Mouse (Mus musculus): ENCODE results near the gene Gm28551. TPM values are rescaled to one million over a fixed set of nuclear protein-coding genes. Genes with fewer than 3 reads are reported as not detected.
A peak's percentile ranks its signal among the peaks of the same experiment; 100 is the strongest.

Gene Gm28551
- polyA plus RNA-seq, 2 experiments = 0.47 to 1.1 TPM

DNA sequence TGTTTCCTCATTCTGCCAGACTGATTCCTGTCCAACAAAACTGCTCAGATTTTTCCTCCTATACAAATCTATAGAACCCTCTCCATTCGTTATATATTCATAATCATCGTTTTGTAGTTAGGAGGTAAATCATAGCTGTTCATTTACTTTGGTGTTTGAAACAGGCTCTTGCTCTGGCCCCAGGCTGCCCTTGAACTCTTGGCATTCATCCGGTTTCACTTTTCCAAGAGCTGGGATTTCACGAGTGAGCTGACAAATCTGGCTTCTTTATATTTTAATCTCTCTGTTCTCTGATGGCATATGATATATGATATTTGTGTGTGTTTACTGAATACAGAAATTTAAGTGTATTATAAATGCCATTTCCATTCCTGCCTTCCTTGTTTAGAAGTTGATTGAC is 52.0 kb downstream of the Gm28551 start:
- Histone ChIP-seq H3K9me3 (ENCODE audit: control insufficient read depth, low read length) (no peaks in the 10 kb centered on the region), H3K4me3 (replicated peaks; ENCODE audit: low read length) (no peak overlapping the region), H3K27ac (replicated peaks; ENCODE audit: low read depth, low read length) (no peak overlapping the region), H3K9ac (ENCODE audit: low read depth, low read length, severe bottlenecking) (no peak overlapping the region), H3K4me2 (replicated peaks; ENCODE audit: low read depth, low read length, severe bottlenecking) (no peak overlapping the region), H3K27me3 (ENCODE audit: control insufficient read depth, insufficient read depth, low read length) (no peaks in the 10 kb centered on the region), H3K4me1 (ENCODE audit: control insufficient read depth, insufficient read depth, low read length) (no peaks in the 10 kb centered on the region), H3K36me3 (ENCODE audit: control insufficient read depth, insufficient read depth, low read length) (peaks cover 7% of the 10 kb centered on the region; the same call in 1 of the 2 replicates)
- no peak for TF ChIP-seq POLR2A (IDR thresholded peaks at IDR 0.05; ENCODE audit: borderline replicate concordance, extremely low read depth, insufficient read depth, insufficient read length)
- ATAC-seq (ENCODE audit: low FRiP score, low read depth) (no peak), DNase-seq (ENCODE audit: low spot score) (no peak)
- WGBS = 78% methylated on average over 4 of the region's 4 CpGs

DNA sequence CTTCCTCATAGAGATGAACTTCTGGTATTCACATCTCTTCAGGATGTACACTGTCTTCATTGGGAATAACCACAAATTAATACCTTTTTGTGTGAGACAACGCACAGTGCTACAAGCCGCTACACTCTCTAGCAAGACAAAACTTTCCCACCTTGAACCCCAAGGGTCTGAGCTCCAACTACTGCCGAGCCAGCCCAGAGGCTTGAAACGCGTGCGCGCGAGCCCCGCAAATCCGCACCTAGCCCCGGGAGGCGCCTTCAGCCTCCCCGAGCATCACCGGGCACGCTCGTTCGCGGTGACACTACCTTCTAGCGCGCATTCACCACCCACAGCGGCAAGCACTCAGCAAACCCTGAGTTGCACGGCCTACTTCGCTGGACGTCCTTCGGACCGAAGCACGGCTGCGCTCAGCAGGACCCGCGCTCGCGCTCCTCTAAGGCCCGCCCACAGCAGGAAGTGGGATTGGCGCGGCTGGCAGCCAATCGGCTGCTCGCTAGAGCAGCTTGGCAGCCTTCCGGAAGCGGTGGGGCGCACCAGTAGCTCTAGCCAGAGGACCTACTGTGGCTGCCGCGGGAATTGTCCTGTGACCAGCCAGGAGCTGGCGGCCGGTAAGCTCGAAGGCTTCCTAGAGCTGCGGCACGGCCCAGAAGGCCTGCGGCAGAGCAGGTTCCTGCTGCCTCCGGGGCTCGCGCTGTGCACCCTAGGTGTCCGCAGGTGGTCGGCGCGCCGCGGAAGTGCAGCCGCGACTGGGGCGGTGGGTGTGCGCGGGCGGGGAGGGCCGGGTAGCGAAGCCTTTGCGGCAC is 55.7 kb downstream of the Gm28551 start, which contains the start of the genes Pms1, Ormdl1 and Gm28778:
Gene Pms1, minus strand, starts transcription at position 438 of the 803 bp plus-strand sequence.
Gene Ormdl1, plus strand, starts transcription at position 515 of the 803 bp plus-strand sequence.
Gene Gm28778, plus strand, starts transcription at position 531 of the 803 bp plus-strand sequence.
- no peaks in the 10 kb centered on the region for H3K4me1 ChIP-seq (ENCODE audit: control insufficient read depth, insufficient read depth, low read length)
- peak within 1 kb of the TSS; percentile 83 for H3K27ac ChIP-seq (replicated peaks; ENCODE audit: low read depth, low read length)
- DNase-seq (ENCODE audit: low spot score) = peak; percentile 96
- H3K27me3 ChIP-seq (ENCODE audit: control insufficient read depth, insufficient read depth, low read length) = no peaks in the 10 kb centered on the region
- no peaks in the 10 kb centered on the region for H3K9me3 ChIP-seq (ENCODE audit: control insufficient read depth, low read length)
- peak within 1 kb of the TSS; percentile 72 for H3K4me3 ChIP-seq (replicated peaks; ENCODE audit: low read length)
- peaks cover 10% of the 10 kb centered on the region; the same call in 1 of the 2 replicates for H3K36me3 ChIP-seq (ENCODE audit: control insufficient read depth, insufficient read depth, low read length)
- H3K9ac ChIP-seq (ENCODE audit: low read depth, low read length, severe bottlenecking) = peak within 1 kb of the TSS; percentile 81
- peak; percentile 89; the same call in 1 of the 2 replicates for TF ChIP-seq POLR2A (IDR thresholded peaks at IDR 0.05; ENCODE audit: borderline replicate concordance, extremely low read depth, insufficient read depth, insufficient read length)
- ATAC-seq (ENCODE audit: low FRiP score, low read depth) = peak; percentile 100
- H3K4me2 ChIP-seq (replicated peaks; ENCODE audit: low read depth, low read length, severe bottlenecking) = peak within 1 kb of the TSS; percentile 63
- 3% methylated on average over 61 of the region's 66 CpGs for WGBS

GRCm38 (mm10) chr1:53291197-53291596 is 61.3 kb downstream of the Gm28551 start:
- 86% methylated on average over 3 of the region's 3 CpGs for WGBS
- DNase-seq (ENCODE audit: low spot score) (no peak), ATAC-seq (ENCODE audit: low FRiP score, low read depth) (no peak)
- H3K4me2 ChIP-seq (replicated peaks; ENCODE audit: low read depth, low read length, severe bottlenecking) = no peak overlapping the region
- H3K4me1 ChIP-seq (ENCODE audit: control insufficient read depth, insufficient read depth, low read length) = no peaks in the 10 kb centered on the region
- H3K9me3 ChIP-seq (ENCODE audit: control insufficient read depth, low read length) = no peaks in the 10 kb centered on the region
- H3K4me3 ChIP-seq (replicated peaks; ENCODE audit: low read length) = no peak overlapping the region
- no peak for TF ChIP-seq POLR2A (IDR thresholded peaks at IDR 0.05; ENCODE audit: borderline replicate concordance, extremely low read depth, insufficient read depth, insufficient read length)
- H3K27ac ChIP-seq (replicated peaks; ENCODE audit: low read depth, low read length) = no peak overlapping the region
- no peak overlapping the region for H3K9ac ChIP-seq (ENCODE audit: low read depth, low read length, severe bottlenecking)
- no peaks in the 10 kb centered on the region for H3K27me3 ChIP-seq (ENCODE audit: control insufficient read depth, insufficient read depth, low read length)
- H3K36me3 ChIP-seq (ENCODE audit: control insufficient read depth, insufficient read depth, low read length) = peaks cover 5% of the 10 kb centered on the region; the same call in 1 of the 2 replicates

Other genes starting within 250 kb of the Gm28551 start
- gene 1700019A02Rik, start 165.0 kb downstream of the Gm28551 start, polyA plus RNA-seq (2012; rRNA removed) = 0.14 and 0.17 TPM in 2 replicates
- gene 1700019A02Rik, start 165.0 kb downstream of the Gm28551 start, polyA plus RNA-seq (2014; fragmentation: Nextera tagmentation; extraction: Ambion mirVana) = not detected in 2 replicates
- 5.9 and 8.5 TPM in 2 replicates for gene Pms1, start 55.6 kb downstream of the Gm28551 start, polyA plus RNA-seq (2012; rRNA removed)
- gene Pms1, start 55.6 kb downstream of the Gm28551 start, polyA plus RNA-seq (2014; fragmentation: Nextera tagmentation; extraction: Ambion mirVana) = 18.3 and 19.7 TPM in 2 replicates
- gene Ormdl1, start 55.6 kb downstream of the Gm28551 start, polyA plus RNA-seq (2012; rRNA removed) = 21.2 and 21.9 TPM in 2 replicates
- gene Ormdl1, start 55.6 kb downstream of the Gm28551 start, polyA plus RNA-seq (2014; fragmentation: Nextera tagmentation; extraction: Ambion mirVana) = 37.4 and 42.9 TPM in 2 replicates
- 0.95 and 3.1 TPM in 2 replicates for gene Gm28778, start 55.6 kb downstream of the Gm28551 start, polyA plus RNA-seq (2012; rRNA removed)
- not detected in 2 replicates for gene Gm28778, start 55.6 kb downstream of the Gm28551 start, polyA plus RNA-seq (2014; fragmentation: Nextera tagmentation; extraction: Ambion mirVana)
- 13.6 and 16.0 TPM in 2 replicates for gene Osgepl1, start 39.0 kb downstream of the Gm28551 start, polyA plus RNA-seq (2012; rRNA removed)
- gene Osgepl1, start 39.0 kb downstream of the Gm28551 start, polyA plus RNA-seq (2014; fragmentation: Nextera tagmentation; extraction: Ambion mirVana) = 17.6 and 19.1 TPM in 2 replicates
- gene Asdurf, start within 50 bp of the Gm28551 start, polyA plus RNA-seq (2012; rRNA removed) = not detected in 2 replicates
- 5.6 and 13.8 TPM in 2 replicates for gene Asdurf, start within 50 bp of the Gm28551 start, polyA plus RNA-seq (2014; fragmentation: Nextera tagmentation; extraction: Ambion mirVana)
- gene Asnsd1, start 85 bp upstream of the Gm28551 start, polyA plus RNA-seq (2012; rRNA removed) = 28.3 and 38.3 TPM in 2 replicates
- 78.9 and 84.2 TPM in 2 replicates for gene Asnsd1, start 85 bp upstream of the Gm28551 start, polyA plus RNA-seq (2014; fragmentation: Nextera tagmentation; extraction: Ambion mirVana)

All from limb, embryonic 14.5 days (tissue).